Mouse (Mus musculus): ENCODE results near the gene Prdm8. TPM values are rescaled to one million over a fixed set of nuclear protein-coding genes. Genes with fewer than 3 reads are reported as not detected.

The Prdm8 gene
- polyA plus RNA-seq (2014; fragmentation: Illumina TruSeq; extraction: RNeasy Lipid Tissue Mini Kit (QIAGEN cat#74804); ENCODE audit: low read depth, low replicate concordance): not detected

DNA sequence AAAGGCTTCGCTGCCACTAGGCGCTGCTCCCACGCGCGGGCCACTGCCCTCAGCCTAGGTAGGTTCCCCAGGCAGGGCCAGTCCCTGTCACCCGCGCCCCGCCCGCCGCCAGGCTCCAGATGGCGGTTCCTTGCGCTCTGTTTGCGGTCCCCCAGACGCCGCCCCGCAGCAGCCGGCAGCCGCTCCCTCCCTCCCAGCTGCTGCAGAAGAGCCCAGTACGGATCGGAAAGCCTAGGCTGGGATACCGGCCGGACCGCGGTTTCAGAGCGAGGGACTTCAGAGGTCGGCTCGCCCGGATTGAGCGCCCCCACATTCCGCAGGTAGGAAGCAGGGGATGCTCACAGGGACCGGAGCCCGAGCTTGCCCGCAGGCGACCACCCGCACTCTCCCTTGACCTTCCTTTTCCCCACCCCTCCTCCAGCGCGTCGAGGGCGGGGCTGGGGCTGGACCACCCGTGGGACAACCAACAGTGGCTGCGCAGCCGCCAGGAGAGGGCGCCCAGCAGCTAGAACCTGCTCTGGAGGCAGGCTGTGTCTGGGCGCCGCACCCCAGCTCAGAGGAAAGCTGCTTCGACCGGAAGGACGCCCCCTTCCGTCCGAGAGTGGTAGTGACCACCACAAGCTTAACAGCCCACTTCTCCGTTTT is at the start of gene Prdm8:
Gene Prdm8 (plus strand): TSS at position 19 of the 645 bp plus-strand sequence.

Other genes with a start within 250 kb of the Prdm8 start
- gene Antxr2, start 136.2 kb upstream of the Prdm8 start, polyA plus RNA-seq (2014; fragmentation: Illumina TruSeq; extraction: RNeasy Lipid Tissue Mini Kit (QIAGEN cat#74804); ENCODE audit: low read depth, low replicate concordance): 28.1 TPM
- gene Fgf5, start 87.0 kb downstream of the Prdm8 start, polyA plus RNA-seq (2014; fragmentation: Illumina TruSeq; extraction: RNeasy Lipid Tissue Mini Kit (QIAGEN cat#74804); ENCODE audit: low read depth, low replicate concordance): not detected
- not detected for gene Cfap299, start 162.1 kb downstream of the Prdm8 start, polyA plus RNA-seq (2014; fragmentation: Illumina TruSeq; extraction: RNeasy Lipid Tissue Mini Kit (QIAGEN cat#74804); ENCODE audit: low read depth, low replicate concordance)

Data from liver, adult 10 weeks (tissue).